Mouse (Mus musculus): Measurements from ENCODE around the gene Dpep1. TPM values are rescaled to one million over a fixed set of nuclear protein-coding genes. Genes with fewer than 3 reads are reported as not detected.

Dpep1 gene
- polyA plus RNA-seq, 1 experiment from 2014 or later = 3.2 TPM

- H3K27me3 ChIP-seq (ENCODE audit: insufficient read depth, poor library complexity, severe bottlenecking) = peaks cover 3% of the 10 kb centered on the region; the same call in 1 of the 2 replicates
- no peaks in the 10 kb centered on the region for H3K4me1 ChIP-seq (replicated peaks)
- no peaks in the 10 kb centered on the region for H3K9me3 ChIP-seq
- 90% methylated on average over 7 of the region's 7 CpGs for whole genome bisulfite sequencing
- no peak overlapping the region for H3K27ac ChIP-seq
- H3K4me3 ChIP-seq = no peak overlapping the region
- peaks cover 60% of the 10 kb centered on the region for H3K36me3 ChIP-seq
- DNase-seq (ENCODE audit: low spot score) = no peak
These were observed 56.3 kb downstream of the Dpep1 start for GRCm38 (mm10) chr8:123242107-123242923.

- Histone ChIP-seq H3K27ac (no peak overlapping the region), H3K9me3 (no peaks in the 10 kb centered on the region), H3K4me1 (replicated peaks) (no peaks in the 10 kb centered on the region), H3K4me3 (no peak overlapping the region), H3K36me3 (peaks cover 68% of the 10 kb centered on the region), H3K27me3 (ENCODE audit: insufficient read depth, poor library complexity, severe bottlenecking) (no peaks in the 10 kb centered on the region)
- WGBS = 73% methylated on average over 11 of the region's 11 CpGs
- DNase-seq (ENCODE audit: low spot score) = no peak
These were observed 57.0 kb downstream of the Dpep1 start for GRCm38 (mm10) chr8:123243053-123243452.

GRCm38 (mm10) chr8:123244382-123244781 lies 58.3 kb downstream of the Dpep1 start:
- Histone ChIP-seq H3K27ac (no peak overlapping the region), H3K9me3 (no peaks in the 10 kb centered on the region), H3K36me3 (peaks cover 81% of the 10 kb centered on the region), H3K4me1 (replicated peaks) (no peaks in the 10 kb centered on the region), H3K4me3 (no peak overlapping the region), H3K27me3 (ENCODE audit: insufficient read depth, poor library complexity, severe bottlenecking) (no peaks in the 10 kb centered on the region)
- DNase-seq (ENCODE audit: low spot score) = no peak
- 93% methylated on average over 4 of the region's 4 CpGs for WGBS

- Histone ChIP-seq H3K4me1 (replicated peaks) (no peaks in the 10 kb centered on the region), H3K9me3 (no peaks in the 10 kb centered on the region), H3K27me3 (ENCODE audit: insufficient read depth, poor library complexity, severe bottlenecking) (no peaks in the 10 kb centered on the region), H3K4me3 (no peak overlapping the region), H3K27ac (no peak overlapping the region), H3K36me3 (peaks cover 93% of the 10 kb centered on the region)
- DNase-seq (ENCODE audit: low spot score) = no peak
- 93% methylated on average over 12 of the region's 12 CpGs for WGBS
These were observed 59.5 kb downstream of the Dpep1 start for GRCm38 (mm10) chr8:123245543-123245942.

GRCm38 (mm10) chr8:123247748-123248147 lies 61.7 kb downstream of the Dpep1 start:
- H3K4me1 ChIP-seq (replicated peaks) = peaks cover 4% of the 10 kb centered on the region
- H3K36me3 ChIP-seq = peaks cover 98% of the 10 kb centered on the region
- H3K27me3 ChIP-seq (ENCODE audit: insufficient read depth, poor library complexity, severe bottlenecking) = no peaks in the 10 kb centered on the region
- 97% methylated on average over 6 of the region's 6 CpGs for WGBS
- no peak overlapping the region for H3K4me3 ChIP-seq
- no peak overlapping the region for H3K27ac ChIP-seq
- no peak for DNase-seq (ENCODE audit: low spot score)
- H3K9me3 ChIP-seq = no peaks in the 10 kb centered on the region

- WGBS = 93% methylated on average over 8 of the region's 8 CpGs
- H3K27me3 ChIP-seq (ENCODE audit: insufficient read depth, poor library complexity, severe bottlenecking) = no peaks in the 10 kb centered on the region
- H3K4me3 ChIP-seq = no peak overlapping the region
- no peak overlapping the region for H3K27ac ChIP-seq
- peaks cover 89% of the 10 kb centered on the region for H3K36me3 ChIP-seq
- DNase-seq (ENCODE audit: low spot score) = no peak
- no peaks in the 10 kb centered on the region for H3K9me3 ChIP-seq
- peaks cover 13% of the 10 kb centered on the region for H3K4me1 ChIP-seq (replicated peaks)
These were observed 62.6 kb downstream of the Dpep1 start for GRCm38 (mm10) chr8:123248596-123248995.

GRCm38 (mm10) chr8:123250940-123251339 lies 64.9 kb downstream of the Dpep1 start:
- WGBS = 96% methylated on average over 5 of the region's 5 CpGs
- H3K4me3 ChIP-seq = no peak overlapping the region
- H3K4me1 ChIP-seq (replicated peaks) = peaks cover 32% of the 10 kb centered on the region
- H3K36me3 ChIP-seq = peaks cover 71% of the 10 kb centered on the region
- H3K27ac ChIP-seq = no peak overlapping the region
- no peaks in the 10 kb centered on the region for H3K27me3 ChIP-seq (ENCODE audit: insufficient read depth, poor library complexity, severe bottlenecking)
- H3K9me3 ChIP-seq = no peaks in the 10 kb centered on the region
- no peak for DNase-seq (ENCODE audit: low spot score)

Other genes with a start within 250 kb of the Dpep1 start
- gene Ankrd11, start 144.0 kb upstream of the Dpep1 start, polyA plus RNA-seq (2016; fragmentation: Nextera tagmentation; extraction: Ambion mirVana) = 31.4 and 34.3 TPM in 2 replicates
- gene Spg7, start 123.3 kb upstream of the Dpep1 start, polyA plus RNA-seq (2016; fragmentation: Nextera tagmentation; extraction: Ambion mirVana) = 56.6 and 58.2 TPM in 2 replicates
- gene Rpl13, start 83.9 kb upstream of the Dpep1 start, polyA plus RNA-seq (2016; fragmentation: Nextera tagmentation; extraction: Ambion mirVana) = 1,248 and 1,330 TPM in 2 replicates
- 0.12 and 0.63 TPM in 2 replicates for gene Cpne7, start 68.9 kb upstream of the Dpep1 start, polyA plus RNA-seq (2016; fragmentation: Nextera tagmentation; extraction: Ambion mirVana)
- 4.3 and 5.8 TPM in 2 replicates for gene Sult5a1, start 27.9 kb upstream of the Dpep1 start, polyA plus RNA-seq (2016; fragmentation: Nextera tagmentation; extraction: Ambion mirVana)
- 142 and 158 TPM in 2 replicates for gene Chmp1a, start 26.5 kb downstream of the Dpep1 start, polyA plus RNA-seq (2016; fragmentation: Nextera tagmentation; extraction: Ambion mirVana)
- 5.3 and 5.7 TPM in 2 replicates for gene Spata33, start 26.6 kb downstream of the Dpep1 start, polyA plus RNA-seq (2016; fragmentation: Nextera tagmentation; extraction: Ambion mirVana)
- gene Cdk10, start 38.6 kb downstream of the Dpep1 start, polyA plus RNA-seq (2016; fragmentation: Nextera tagmentation; extraction: Ambion mirVana) = 36.7 and 37.2 TPM in 2 replicates
- gene Spata2l, start 50.0 kb downstream of the Dpep1 start, polyA plus RNA-seq (2016; fragmentation: Nextera tagmentation; extraction: Ambion mirVana) = 2.3 and 3.3 TPM in 2 replicates
- gene Zfp276, start 68.0 kb downstream of the Dpep1 start, polyA plus RNA-seq (2016; fragmentation: Nextera tagmentation; extraction: Ambion mirVana) = 30.6 and 36.0 TPM in 2 replicates
- gene Vps9d1, start 68.1 kb downstream of the Dpep1 start, polyA plus RNA-seq (2016; fragmentation: Nextera tagmentation; extraction: Ambion mirVana) = 26.8 and 31.7 TPM in 2 replicates
- gene Fanca, start 132.3 kb downstream of the Dpep1 start, polyA plus RNA-seq (2016; fragmentation: Nextera tagmentation; extraction: Ambion mirVana) = 35.3 and 40.9 TPM in 2 replicates
- gene Spire2, start 146.5 kb downstream of the Dpep1 start, polyA plus RNA-seq (2016; fragmentation: Nextera tagmentation; extraction: Ambion mirVana) = 10.8 and 19.5 TPM in 2 replicates
- 159 and 169 TPM in 2 replicates for gene Tcf25, start 187.5 kb downstream of the Dpep1 start, polyA plus RNA-seq (2016; fragmentation: Nextera tagmentation; extraction: Ambion mirVana)
- gene Mc1r, start 220.9 kb downstream of the Dpep1 start, polyA plus RNA-seq (2016; fragmentation: Nextera tagmentation; extraction: Ambion mirVana) = 0.05 and 0.21 TPM in 2 replicates
- gene Tubb3, start 225.2 kb downstream of the Dpep1 start, polyA plus RNA-seq (2016; fragmentation: Nextera tagmentation; extraction: Ambion mirVana) = 560 and 909 TPM in 2 replicates
- 40.9 and 42.3 TPM in 2 replicates for gene Def8, start 237.3 kb downstream of the Dpep1 start, polyA plus RNA-seq (2016; fragmentation: Nextera tagmentation; extraction: Ambion mirVana)